Mouse (Mus musculus): ENCODE measurements around the gene Adh5.
A peak's percentile ranks its signal among the peaks of the same experiment; 100 is the strongest.
"Not testable (repeated sequence)": the region's sequence is repeated elsewhere in the genome, so short reads cannot be mapped to it uniquely, and the experiment has no call there.

Adh5 gene

GRCm38 (mm10) chr3:138460260-138460659 is 17.4 kb downstream of the Adh5 start:
- no peak for DNase-seq (ENCODE audit: low read depth, low spot score)

GRCm38 (mm10) chr3:138461832-138462231 is 18.9 kb downstream of the Adh5 start:
- DNase-seq (ENCODE audit: low read depth, low spot score) = no peak

- peak; percentile 67 for DNase-seq (ENCODE audit: low read depth, low spot score)
These were observed 20.2 kb downstream of the Adh5 start for GRCm38 (mm10) chr3:138463137-138463536.

- no peak for DNase-seq (ENCODE audit: low read depth, low spot score)
These were observed 20.9 kb downstream of the Adh5 start for GRCm38 (mm10) chr3:138463807-138464206.

- no peak for DNase-seq (ENCODE audit: low read depth, low spot score)
These were observed 21.8 kb downstream of the Adh5 start for GRCm38 (mm10) chr3:138464573-138465147.

- not testable (repeated sequence) for DNase-seq (ENCODE audit: low read depth, low spot score)
These were observed 23.8 kb downstream of the Adh5 start for GRCm38 (mm10) chr3:138466656-138467055.

GRCm38 (mm10) chr3:138471066-138471465 is 28.2 kb downstream of the Adh5 start:
- no peak for DNase-seq (ENCODE audit: low read depth, low spot score)

GRCm38 (mm10) chr3:138479489-138479888 is 36.6 kb downstream of the Adh5 start:
- DNase-seq (ENCODE audit: low read depth, low spot score) = no peak

- no peak for DNase-seq (ENCODE audit: low read depth, low spot score)
These were observed 38.8 kb downstream of the Adh5 start for GRCm38 (mm10) chr3:138481526-138482284.

- no peak for DNase-seq (ENCODE audit: low read depth, low spot score)
These were observed 40.3 kb downstream of the Adh5 start for GRCm38 (mm10) chr3:138483240-138483639.

- peak; percentile 64 for DNase-seq (ENCODE audit: low read depth, low spot score)
These were observed 45.9 kb downstream of the Adh5 start for GRCm38 (mm10) chr3:138488584-138489326.

- DNase-seq (ENCODE audit: low read depth, low spot score) = peak; percentile 98
These were observed 46.6 kb downstream of the Adh5 start, which contains the start of gene Metap1 for GRCm38 (mm10) chr3:138489327-138490033. TSS of gene Metap1 (minus strand) at chr3:138489515.

- DNase-seq (ENCODE audit: low read depth, low spot score) = peak; percentile 17
These were observed 47.1 kb downstream of the Adh5 start for GRCm38 (mm10) chr3:138490034-138490337.

- DNase-seq (ENCODE audit: low read depth, low spot score) = no peak
These were observed 50.8 kb downstream of the Adh5 start for GRCm38 (mm10) chr3:138493668-138494067.

- no peak for DNase-seq (ENCODE audit: low read depth, low spot score)
These were observed 51.7 kb downstream of the Adh5 start for GRCm38 (mm10) chr3:138494565-138494964.

GRCm38 (mm10) chr3:138495166-138496145 is 52.6 kb downstream of the Adh5 start:
- no peak for DNase-seq (ENCODE audit: low read depth, low spot score)

GRCm38 (mm10) chr3:138498731-138499130 is 55.8 kb downstream of the Adh5 start:
- no peak for DNase-seq (ENCODE audit: low read depth, low spot score)

- no peak for DNase-seq (ENCODE audit: low read depth, low spot score)
These were observed 57.2 kb downstream of the Adh5 start for GRCm38 (mm10) chr3:138499854-138500740.

GRCm38 (mm10) chr3:138503754-138504153 is 60.9 kb downstream of the Adh5 start:
- DNase-seq (ENCODE audit: low read depth, low spot score) = no peak

Measured in CD4-positive, CD25-positive, alpha-beta regulatory T cell, adult 2 months (primary cell).